Mouse (Mus musculus) thymus, adult 2 months (tissue): ENCODE results near the gene Dock9.

Experiments used
- CTCF ChIP-seq: fragments of 200-500 bp; IDR thresholded peaks from 2 replicates; pipeline ENCODE4 v1.5.1; 2012; ENCODE audit warnings: mild to moderate bottlenecking, control low read depth, low read length, moderate library complexity, borderline replicate concordance; ENCODE audit not compliant: control insufficient read depth, poor library complexity, insufficient read depth; ENCODE audit errors: extremely low read depth
- POLR2A ChIP-seq: fragments of 200-500 bp; IDR thresholded peaks from 2 replicates; pipeline ENCODE4 v1.6.1; 2012; ENCODE audit warnings: mild to moderate bottlenecking, low read length, control low read depth, moderate library complexity; ENCODE audit not compliant: control insufficient read depth, poor library complexity, insufficient read depth; ENCODE audit errors: extremely low read depth

DNA sequence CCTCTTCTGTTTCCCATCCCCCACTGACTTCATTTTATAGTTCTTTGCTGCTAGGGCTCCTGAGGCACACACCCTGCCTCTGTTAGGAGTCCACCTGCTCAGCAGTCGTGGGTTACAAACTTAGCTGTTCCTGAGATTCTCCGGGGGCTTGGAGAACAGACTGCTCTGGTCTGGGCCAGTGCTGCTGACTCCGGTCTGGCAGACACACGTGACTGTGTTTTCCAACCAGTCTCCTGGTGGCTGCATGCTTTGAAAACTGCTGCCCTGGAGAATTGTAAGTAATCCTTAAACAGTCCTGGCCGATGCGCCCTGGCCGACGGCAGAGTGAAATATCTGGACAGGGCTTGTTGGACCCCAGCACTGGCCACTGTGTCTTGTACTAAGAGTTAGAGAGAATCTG is 305.3 kb downstream of the Dock9 start:
- no peak for TF ChIP-seq POLR2A
- TF ChIP-seq CTCF: no peak
